Mouse (Mus musculus): Measurements from ENCODE around the gene Nhlrc4. TPM values are rescaled to one million over a fixed set of nuclear protein-coding genes. Genes with fewer than 3 reads are reported as not detected.

Nhlrc4 gene
- total RNA-seq (2014; rRNA removed) (0.47 and 0.60 TPM in 2 replicates), polyA plus RNA-seq (2015; fragmentation: Nextera tagmentation; extraction: Ambion mirVana) (0.35 and 0.91 TPM in 2 replicates)

- peaks cover 8% of the 10 kb centered on the region; the same call in 1 of the 2 replicates for H3K4me1 ChIP-seq (ENCODE audit: insufficient read depth, low read length)
- 56% methylated on average over 6 of the region's 6 CpGs for WGBS
- H3K9ac ChIP-seq (replicated peaks; ENCODE audit: low read length, poor library complexity, severe bottlenecking): no peak within 1 kb of the TSS
- H3K4me2 ChIP-seq (ENCODE audit: low read depth, low read length, poor library complexity, severe bottlenecking): no peak within 1 kb of the TSS
- H3K4me3 ChIP-seq (ENCODE audit: low read depth, low read length): no peak within 1 kb of the TSS
- H3K27me3 ChIP-seq (ENCODE audit: insufficient read depth, low read length): no peaks in the 10 kb centered on the region
- ATAC-seq (ENCODE audit: low FRiP score) (no peak), DNase-seq (ENCODE audit: low spot score) (no peak)
- H3K27ac ChIP-seq (ENCODE audit: low read depth, low read length): no peak within 1 kb of the TSS
- no peaks in the 10 kb centered on the region for H3K9me3 ChIP-seq (ENCODE audit: low read length)
- H3K36me3 ChIP-seq (ENCODE audit: insufficient read depth, low read length): no peaks in the 10 kb centered on the region
- TF ChIP-seq CTCF (IDR thresholded peaks at IDR 0.05): no peak
Observed at GRCm38 (mm10) chr17:25944366-25945163, at the start of gene Nhlrc4, which contains the start of gene Pigq. Nhlrc4 (minus strand) TSS chr17:25944961. Pigq (minus strand) TSS chr17:25944936.

GRCm38 (mm10) chr17:25993489-25993888, 48.7 kb upstream of the Nhlrc4 start:
- DNase-seq (ENCODE audit: low spot score) (no peak), ATAC-seq (ENCODE audit: low FRiP score) (no peak)
- no peak overlapping the region for H3K9ac ChIP-seq (replicated peaks; ENCODE audit: low read length, poor library complexity, severe bottlenecking)
- H3K36me3 ChIP-seq (ENCODE audit: insufficient read depth, low read length): peaks cover 70% of the 10 kb centered on the region
- no peaks in the 10 kb centered on the region for H3K4me1 ChIP-seq (ENCODE audit: insufficient read depth, low read length)
- TF ChIP-seq CTCF (IDR thresholded peaks at IDR 0.05): no peak
- no peak overlapping the region for H3K27ac ChIP-seq (ENCODE audit: low read depth, low read length)
- no peaks in the 10 kb centered on the region for H3K27me3 ChIP-seq (ENCODE audit: insufficient read depth, low read length)
- WGBS: 93% methylated on average over 3 of the region's 3 CpGs
- H3K4me2 ChIP-seq (ENCODE audit: low read depth, low read length, poor library complexity, severe bottlenecking): no peak overlapping the region
- no peak overlapping the region for H3K4me3 ChIP-seq (ENCODE audit: low read depth, low read length)
- H3K9me3 ChIP-seq (ENCODE audit: low read length): no peaks in the 10 kb centered on the region

DNA sequence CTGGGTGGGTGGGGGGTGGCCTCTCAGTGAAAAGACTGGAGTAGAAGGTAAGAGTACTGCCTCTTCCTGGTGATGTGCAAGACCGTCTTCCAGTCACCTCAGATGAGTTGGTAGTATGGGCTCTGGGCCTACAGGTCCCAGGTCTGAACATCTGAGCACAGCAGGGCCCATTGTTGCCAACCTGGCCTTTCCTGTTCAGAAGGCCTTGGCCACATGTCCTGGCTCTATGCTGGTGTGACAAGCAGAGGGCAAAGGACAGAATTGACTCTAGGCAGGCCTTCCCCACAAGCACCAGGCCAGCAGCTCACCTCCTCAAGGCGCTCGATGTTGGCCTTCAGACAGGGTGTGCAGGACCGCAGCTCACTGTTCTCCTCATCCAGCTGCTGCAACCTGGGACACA, 47.5 kb upstream of the Nhlrc4 start:
- WGBS: 100% methylated on average over 4 of the region's 4 CpGs
- Histone ChIP-seq H3K27me3 (ENCODE audit: insufficient read depth, low read length) (no peaks in the 10 kb centered on the region), H3K4me1 (ENCODE audit: insufficient read depth, low read length) (no peaks in the 10 kb centered on the region), H3K27ac (ENCODE audit: low read depth, low read length) (no peak overlapping the region), H3K9me3 (ENCODE audit: low read length) (no peaks in the 10 kb centered on the region), H3K4me3 (ENCODE audit: low read depth, low read length) (no peak overlapping the region), H3K36me3 (ENCODE audit: insufficient read depth, low read length) (peaks cover 58% of the 10 kb centered on the region), H3K4me2 (ENCODE audit: low read depth, low read length, poor library complexity, severe bottlenecking) (no peak overlapping the region), H3K9ac (replicated peaks; ENCODE audit: low read length, poor library complexity, severe bottlenecking) (no peak overlapping the region)
- DNase-seq (ENCODE audit: low spot score): no peak
- TF ChIP-seq CTCF (IDR thresholded peaks at IDR 0.05): no peak
- ATAC-seq (ENCODE audit: low FRiP score): no peak

- no peak overlapping the region for H3K9ac ChIP-seq (replicated peaks; ENCODE audit: low read length, poor library complexity, severe bottlenecking)
- no peaks in the 10 kb centered on the region for H3K4me1 ChIP-seq (ENCODE audit: insufficient read depth, low read length)
- no peak overlapping the region for H3K4me2 ChIP-seq (ENCODE audit: low read depth, low read length, poor library complexity, severe bottlenecking)
- H3K27ac ChIP-seq (ENCODE audit: low read depth, low read length): no peak overlapping the region
- H3K9me3 ChIP-seq (ENCODE audit: low read length): no peaks in the 10 kb centered on the region
- H3K36me3 ChIP-seq (ENCODE audit: insufficient read depth, low read length): peaks cover 50% of the 10 kb centered on the region
- ATAC-seq (ENCODE audit: low FRiP score) (no peak), DNase-seq (ENCODE audit: low spot score) (no peak)
- H3K4me3 ChIP-seq (ENCODE audit: low read depth, low read length): no peak overlapping the region
- TF ChIP-seq CTCF (IDR thresholded peaks at IDR 0.05): no peak
- WGBS: 96% methylated on average over 5 of the region's 5 CpGs
- no peaks in the 10 kb centered on the region for H3K27me3 ChIP-seq (ENCODE audit: insufficient read depth, low read length)
Observed at GRCm38 (mm10) chr17:25990331-25990730, 45.6 kb upstream of the Nhlrc4 start.

DNA sequence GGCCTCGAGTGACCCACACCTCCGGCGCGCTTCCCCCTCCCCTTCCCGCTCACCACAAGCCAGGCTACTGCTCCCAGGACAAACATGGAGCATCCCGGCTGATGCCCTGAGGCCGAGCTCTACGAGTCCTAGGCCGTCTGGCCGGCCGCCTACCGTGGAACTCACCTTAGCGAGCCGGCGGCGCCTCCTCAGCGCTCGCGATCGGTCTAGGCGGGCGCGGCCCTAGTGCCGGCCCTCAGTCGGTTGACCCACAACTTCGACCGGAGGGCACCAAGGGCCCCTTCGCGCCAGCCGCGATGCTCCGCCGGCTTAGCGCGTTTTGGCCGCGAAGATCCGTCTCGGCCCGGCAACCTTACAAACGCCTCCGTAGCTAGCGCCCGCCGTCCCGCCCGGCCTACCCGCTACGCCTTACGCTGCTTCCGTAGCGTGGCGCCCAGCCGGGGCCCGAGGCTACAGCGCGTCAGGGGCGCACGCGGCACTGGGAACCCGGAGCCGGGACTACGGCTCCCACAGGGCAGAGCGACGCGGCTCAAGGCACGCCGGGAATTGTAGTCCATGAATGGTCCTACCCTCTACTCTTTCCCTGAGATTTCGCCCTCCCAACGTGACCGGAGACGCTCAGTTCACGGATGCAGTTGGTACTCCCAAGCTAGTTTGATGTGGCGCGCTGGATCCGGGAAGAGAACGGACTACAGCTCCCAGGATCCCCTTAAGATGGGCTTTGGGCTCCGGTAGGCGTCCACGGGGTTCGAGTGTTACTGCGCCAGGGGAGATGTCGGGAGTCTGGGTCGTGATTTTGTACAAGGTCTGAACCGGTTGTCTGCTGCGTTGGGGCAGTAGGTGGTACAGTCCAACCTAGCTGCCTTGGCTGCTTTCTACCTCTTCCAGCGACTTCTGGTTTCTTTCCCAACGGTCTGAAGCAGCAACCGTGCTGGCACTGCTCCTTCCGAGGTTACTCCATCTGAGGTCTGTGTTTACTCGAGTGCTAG, 40.8 kb upstream of the Nhlrc4 start, which contains the start of gene Capn15:
Gene Capn15, minus strand, starts transcription at position 491 of the 989 bp plus-strand sequence.
- under 1% methylated on average over 89 of the region's 91 CpGs for WGBS
- DNase-seq (ENCODE audit: low spot score): peak; percentile 99
- Histone ChIP-seq H3K36me3 (ENCODE audit: insufficient read depth, low read length) (peaks cover 12% of the 10 kb centered on the region), H3K9ac (replicated peaks; ENCODE audit: low read length, poor library complexity, severe bottlenecking) (peak within 1 kb of the TSS; percentile 65), H3K4me3 (ENCODE audit: low read depth, low read length) (peak within 1 kb of the TSS; percentile 72), H3K27me3 (ENCODE audit: insufficient read depth, low read length) (no peaks in the 10 kb centered on the region), H3K27ac (ENCODE audit: low read depth, low read length) (peak within 1 kb of the TSS; percentile 82), H3K9me3 (ENCODE audit: low read length) (no peaks in the 10 kb centered on the region), H3K4me2 (ENCODE audit: low read depth, low read length, poor library complexity, severe bottlenecking) (peak within 1 kb of the TSS; percentile 76), H3K4me1 (ENCODE audit: insufficient read depth, low read length) (peaks cover 8% of the 10 kb centered on the region)
- ATAC-seq (ENCODE audit: low FRiP score): peak; percentile 97
- no peak; the same call in 1 of the 2 replicates for TF ChIP-seq CTCF (IDR thresholded peaks at IDR 0.05)

Measured in midbrain, postnatal 0 days (tissue).